1 mouse cellular context compared by ENCODE assay signal in the genomic region with DNA sequence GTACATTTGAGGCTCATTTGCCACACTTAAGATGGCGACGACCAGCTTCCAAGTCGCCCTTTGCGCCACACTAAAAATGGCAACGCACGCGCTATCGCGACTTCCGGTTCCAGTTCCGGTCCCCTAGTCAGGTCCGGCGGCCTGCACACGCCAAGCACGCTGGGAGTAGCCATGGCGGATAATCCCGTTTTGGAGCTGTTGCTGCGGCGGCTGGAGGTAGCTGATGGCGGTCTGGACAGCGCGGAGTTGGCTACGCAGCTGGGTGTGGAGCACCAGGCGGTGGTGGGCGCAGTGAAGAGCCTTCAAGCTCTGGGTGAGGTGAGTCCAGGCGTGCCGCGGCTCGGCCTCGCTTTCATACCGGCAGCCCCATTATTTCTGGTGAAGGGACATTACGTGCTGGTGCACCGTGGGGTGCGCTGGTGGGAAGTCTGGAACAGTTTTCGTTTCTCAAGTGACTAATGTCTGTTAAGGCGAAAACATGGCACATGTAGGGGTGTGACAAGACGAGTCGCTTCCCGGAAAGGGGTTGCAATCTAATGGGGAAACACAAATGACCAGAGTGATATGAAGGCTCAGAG.
A peak's percentile ranks its signal among the peaks of the same experiment; 100 is the strongest.
TF ChIP-seq lines count a peak whose summit lies in the region.

A gene (plus strand): TSS at position 126 of the 578 bp plus-strand sequence.

TF ChIP-seq in CH12.LX, 34 proteins besides CTCF, POLR2A, EP300 and RAD21 (continued from another document):
- TF ChIP-seq SMC3 (IDR thresholded peaks at IDR 0.05; ENCODE audit: low read depth, low read length) (no peak), ZNF384 (IDR thresholded peaks at IDR 0.05; ENCODE audit: low read depth, low read length) (no peak), POLR2AphosphoS2 (IDR thresholded peaks at IDR 0.05; ENCODE audit: low read depth, low read length) (peak; percentile 75; the same call in 1 of the 2 replicates), MAFK (IDR thresholded peaks at IDR 0.05; ENCODE audit: insufficient replicate concordance, low read length) (no peak), JUND (conservative IDR thresholded peaks at IDR 0.05; ENCODE audit: low read depth, low read length) (no peak), MAZ (IDR thresholded peaks at IDR 0.05; ENCODE audit: low read depth, low read length) (no peak), BHLHE40 (IDR thresholded peaks at IDR 0.05; ENCODE audit: low read depth, low read length) (peak; percentile 66), E2F4 (IDR thresholded peaks at IDR 0.05; ENCODE audit: insufficient replicate concordance, low read depth, low read length) (no peak), RCOR1 (conservative IDR thresholded peaks at IDR 0.05; ENCODE audit: low read depth, low read length) (peak; percentile 99), MEF2A (IDR thresholded peaks at IDR 0.05; ENCODE audit: borderline replicate concordance, low read depth, low read length) (peak; percentile 35; the same call in 1 of the 2 replicates), IRF4 (IDR thresholded peaks at IDR 0.05; ENCODE audit: low read depth, low read length) (peak; percentile 59; the same call in 1 of the 2 replicates), CHD2 (IDR thresholded peaks at IDR 0.05; ENCODE audit: low read length) (peak; percentile 16; the same call in 1 of the 2 replicates), MYC (IDR thresholded peaks at IDR 0.05; ENCODE audit: low read depth, low read length) (peak; percentile 91), MXI1 (IDR thresholded peaks at IDR 0.05; ENCODE audit: low read depth, low read length) (peak; percentile 93), NELFE (IDR thresholded peaks at IDR 0.05; ENCODE audit: low read depth, low read length) (peak; percentile 96), USF1 (IDR thresholded peaks at IDR 0.05; ENCODE audit: low read depth, low read length) (no peak), JUN (IDR thresholded peaks at IDR 0.05; ENCODE audit: insufficient read depth, low read depth, low read length) (no peak), KAT2A (IDR thresholded peaks at IDR 0.05; ENCODE audit: insufficient replicate concordance, low read length) (peak; percentile 97)
